Mouse (Mus musculus): ENCODE data around the gene Fam122a.
A peak's percentile ranks its signal among the peaks of the same experiment; 100 is the strongest.

Fam122a gene

GRCm38 (mm10) chr19:24476929-24477882, at the start of gene Fam122a:
TSS of gene Fam122a (minus strand) at chr19:24477356.
- peak; percentile 94 for DNase-seq (ENCODE audit: low read depth, low spot score)

GRCm38 (mm10) chr19:24523476-24524313, 46.5 kb upstream of the Fam122a start:
- DNase-seq (ENCODE audit: low read depth, low spot score): no peak

- DNase-seq (ENCODE audit: low read depth, low spot score): no peak
Measured at GRCm38 (mm10) chr19:24521997-24522396, 44.8 kb upstream of the Fam122a start.

GRCm38 (mm10) chr19:24521146-24521545, 44.0 kb upstream of the Fam122a start:
- DNase-seq (ENCODE audit: low read depth, low spot score): no peak

GRCm38 (mm10) chr19:24519732-24520409, 42.7 kb upstream of the Fam122a start:
- DNase-seq (ENCODE audit: low read depth, low spot score): no peak

- DNase-seq (ENCODE audit: low read depth, low spot score): no peak
Measured at GRCm38 (mm10) chr19:24518384-24518783, 41.2 kb upstream of the Fam122a start.

GRCm38 (mm10) chr19:24517057-24517456, 39.9 kb upstream of the Fam122a start:
- DNase-seq (ENCODE audit: low read depth, low spot score): no peak

GRCm38 (mm10) chr19:24515941-24516340, 38.8 kb upstream of the Fam122a start:
- no peak for DNase-seq (ENCODE audit: low read depth, low spot score)

- no peak for DNase-seq (ENCODE audit: low read depth, low spot score)
Measured at GRCm38 (mm10) chr19:24514661-24515642, 37.8 kb upstream of the Fam122a start.

- no peak for DNase-seq (ENCODE audit: low read depth, low spot score)
Measured at GRCm38 (mm10) chr19:24513105-24513843, 36.1 kb upstream of the Fam122a start.

GRCm38 (mm10) chr19:24511939-24512338, 34.8 kb upstream of the Fam122a start:
- DNase-seq (ENCODE audit: low read depth, low spot score): no peak

GRCm38 (mm10) chr19:24509391-24509790, 32.2 kb upstream of the Fam122a start:
- DNase-seq (ENCODE audit: low read depth, low spot score): no peak

- DNase-seq (ENCODE audit: low read depth, low spot score): no peak
Measured at GRCm38 (mm10) chr19:24508087-24508767, 31.1 kb upstream of the Fam122a start.

GRCm38 (mm10) chr19:24502736-24503421, 25.7 kb upstream of the Fam122a start:
- DNase-seq (ENCODE audit: low read depth, low spot score): no peak

GRCm38 (mm10) chr19:24501525-24501924, 24.4 kb upstream of the Fam122a start:
- DNase-seq (ENCODE audit: low read depth, low spot score): no peak

- DNase-seq (ENCODE audit: low read depth, low spot score): no peak
Measured at GRCm38 (mm10) chr19:24500431-24500830, 23.3 kb upstream of the Fam122a start.

GRCm38 (mm10) chr19:24499291-24499690, 22.1 kb upstream of the Fam122a start:
- DNase-seq (ENCODE audit: low read depth, low spot score): no peak

GRCm38 (mm10) chr19:24493887-24494286, 16.7 kb upstream of the Fam122a start:
- no peak for DNase-seq (ENCODE audit: low read depth, low spot score)

- no peak for DNase-seq (ENCODE audit: low read depth, low spot score)
Measured at GRCm38 (mm10) chr19:24491824-24492223, 14.7 kb upstream of the Fam122a start.
